Mouse (Mus musculus) heart, embryonic 15.5 days (tissue): ENCODE data around the gene Oaz1. TPM values are rescaled to one million over a fixed set of nuclear protein-coding genes. Genes with fewer than 3 reads are reported as not detected.
"Not testable (repeated sequence)": the region's sequence is repeated elsewhere in the genome, so short reads cannot be mapped to it uniquely, and the experiment has no call there.

ENCODE experiments used
- ATAC-seq: fragments of 200-750 bp; cut with Nextera tagmentation; replicated peaks from 2 replicates; pipeline ENCODE4 v1.8.0; 2017; ENCODE audit warnings: low read depth, moderate TSS enrichment; ENCODE audit not compliant: insufficient number of reproducible peaks, insufficient read depth, low FRiP score
- H3K27ac ChIP-seq: fragments of 300-500 bp; sonication (generic); 2 replicates; pipeline ENCODE4 v1.5.1; 2015; ENCODE audit warnings: mild to moderate bottlenecking, inconsistent platforms
- H3K27me3 ChIP-seq: fragments of 300-500 bp; sonication (generic); 2 replicates; pipeline ENCODE4 v1.6.1; 2015; ENCODE audit warnings: inconsistent platforms
- H3K36me3 ChIP-seq: fragments of 300-500 bp; sonication (generic); 2 replicates; pipeline ENCODE4 v1.6.1; 2015; ENCODE audit warnings: mild to moderate bottlenecking, inconsistent platforms
- H3K4me1 ChIP-seq: fragments of 300-500 bp; sonication (generic); replicated peaks from 2 replicates; pipeline ENCODE4 v1.6.1; 2015; ENCODE audit warnings: inconsistent platforms
- H3K4me2 ChIP-seq: fragments of 300-500 bp; sonication (generic); 2 replicates; pipeline ENCODE4 v1.6.1; 2015; ENCODE audit warnings: inconsistent platforms, mild to moderate bottlenecking, moderate library complexity
- H3K4me3 ChIP-seq: fragments of 300-500 bp; sonication (generic); 2 replicates; pipeline ENCODE4 v1.5.1; 2015; ENCODE audit warnings: mild to moderate bottlenecking, inconsistent platforms
- H3K9ac ChIP-seq: fragments of 300-500 bp; sonication (generic); 2 replicates; pipeline ENCODE4 v1.6.1; 2015; ENCODE audit warnings: mild to moderate bottlenecking, inconsistent platforms
- H3K9me3 ChIP-seq: fragments of 300-500 bp; sonication (generic); replicated peaks from 2 replicates; pipeline ENCODE4 v1.6.1; 2016; ENCODE audit warnings: inconsistent platforms
- WGBS: fragments of 180-500 bp; shearing (Covaris S2); methylation state at CpG from one replicate; pipeline ENCODE4 v1.1.7; 2015; ENCODE audit warnings: mixed read lengths; 5-methylcytosine and 5-hydroxymethylcytosine counted together
- polyA plus RNA-seq: library from polyadenylated mRNA; unstranded; fragments of >200 nt; fragmentation: Nextera tagmentation; extraction: Ambion mirVana; gene quantifications from 2 replicates; pipeline ENCODE4 v1.2.1, GENCODE M21; 2015

The Oaz1 gene
- polyA plus RNA-seq, 1 experiment from 2014 or later: 1,772 TPM

DNA sequence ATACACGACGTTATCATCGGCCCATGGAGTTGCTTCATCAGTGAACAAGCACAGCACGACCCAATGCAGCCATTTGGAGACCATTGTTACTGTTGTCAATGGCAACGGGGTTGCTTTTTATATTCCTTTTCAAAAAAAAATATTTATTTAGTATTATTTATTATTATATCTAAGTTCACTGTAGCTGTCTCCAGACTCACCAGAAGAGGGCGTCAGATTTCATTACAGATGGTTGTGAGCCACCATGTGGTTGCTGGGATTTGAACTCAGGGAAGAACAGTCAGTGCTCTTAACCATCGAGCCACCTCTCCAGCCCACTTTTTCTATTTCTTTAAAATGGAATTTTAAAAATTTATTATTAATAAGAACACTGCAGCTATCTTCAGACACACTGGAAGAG is 11.7 kb upstream of the Oaz1 start:
- Histone ChIP-seq H3K27ac (no peak overlapping the region), H3K36me3 (no peaks in the 10 kb centered on the region), H3K4me3 (no peak overlapping the region), H3K4me1 (peaks cover 14% of the 10 kb centered on the region), H3K9me3 (no peaks in the 10 kb centered on the region), H3K4me2 (no peak overlapping the region), H3K27me3 (0 out of 2 replicates have a peak, but pooled peaks cover 2% of the 10 kb centered on the region), H3K9ac (no peak overlapping the region)
- no peak for ATAC-seq
- WGBS: 61% methylated on average over 7 of the region's 7 CpGs

DNA sequence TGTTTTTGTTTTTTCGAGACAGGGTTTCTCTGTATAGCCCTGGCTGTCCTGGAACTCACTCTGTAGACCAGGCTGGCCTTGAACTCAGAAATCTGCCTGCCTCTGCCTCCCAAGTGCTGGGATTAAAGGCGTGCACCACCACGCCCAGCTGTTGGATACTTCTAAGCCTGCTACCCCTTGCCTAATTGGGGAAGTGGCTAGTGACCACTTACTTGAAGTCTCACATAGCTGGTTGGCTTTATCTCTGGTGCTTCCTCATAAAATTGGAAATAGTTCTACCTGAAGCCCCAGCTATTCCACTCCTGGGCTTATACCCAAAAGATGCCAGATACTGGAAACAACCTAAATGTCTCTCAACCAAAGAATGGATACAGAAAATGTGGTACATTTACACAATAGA is 10.2 kb upstream of the Oaz1 start:
- not testable (repeated sequence) for H3K27me3 ChIP-seq, H3K9ac ChIP-seq, H3K4me3 ChIP-seq, H3K36me3 ChIP-seq, H3K9me3 ChIP-seq, ATAC-seq, H3K4me2 ChIP-seq, H3K4me1 ChIP-seq, H3K27ac ChIP-seq
- WGBS: 83% methylated on average over 3 of the region's 3 CpGs

DNA sequence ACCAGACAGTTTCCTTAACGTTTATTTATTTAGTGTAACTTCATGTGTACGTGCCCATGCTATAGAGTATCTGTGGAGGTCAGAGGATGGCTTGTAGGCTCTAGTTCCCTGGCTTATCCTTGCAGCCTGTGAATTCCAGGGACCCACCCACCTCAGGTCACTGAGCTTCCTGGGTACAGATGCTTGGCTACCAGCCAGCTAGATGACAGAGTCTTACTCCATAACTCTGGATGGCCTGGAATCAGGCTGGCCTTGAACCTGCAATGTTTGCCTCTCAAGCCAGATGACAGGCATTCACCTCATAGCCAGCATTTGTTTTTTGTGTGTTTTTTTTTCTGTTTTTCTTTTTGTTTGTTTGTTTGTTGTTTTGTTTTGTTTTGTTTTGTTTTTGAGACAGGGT is 9.3 kb upstream of the Oaz1 start:
- no peak overlapping the region for H3K4me2 ChIP-seq
- no peaks in the 10 kb centered on the region for H3K27me3 ChIP-seq
- H3K4me3 ChIP-seq: no peak overlapping the region
- H3K9me3 ChIP-seq: no peaks in the 10 kb centered on the region
- 64% methylated on average over 2 of the region's 2 CpGs for WGBS
- H3K36me3 ChIP-seq: no peaks in the 10 kb centered on the region
- no peak overlapping the region for H3K9ac ChIP-seq
- peaks cover 6% of the 10 kb centered on the region for H3K4me1 ChIP-seq
- H3K27ac ChIP-seq: no peak overlapping the region
- ATAC-seq: no peak

DNA sequence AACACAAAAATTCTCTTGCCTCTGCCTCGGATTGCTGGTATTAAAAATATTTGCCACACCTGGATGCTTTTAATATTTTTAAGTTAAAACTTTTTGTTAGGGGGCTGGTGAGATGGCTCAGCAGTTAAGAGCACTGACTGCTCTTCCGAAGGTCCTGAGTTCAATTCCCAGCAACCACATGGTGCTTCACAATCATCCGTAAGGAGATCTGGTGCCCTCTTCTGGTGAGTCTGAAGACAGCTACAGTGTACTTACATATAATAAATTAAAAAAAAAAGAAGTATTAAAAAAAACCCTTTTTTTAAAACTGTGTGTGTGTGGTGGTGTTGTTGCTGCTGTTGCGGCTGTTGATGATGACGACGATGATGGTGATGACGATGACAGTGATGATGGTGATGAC is 8.5 kb upstream of the Oaz1 start:
- not testable (repeated sequence) for H3K27me3 ChIP-seq, H3K4me3 ChIP-seq, H3K9me3 ChIP-seq, H3K27ac ChIP-seq, H3K9ac ChIP-seq, H3K36me3 ChIP-seq, ATAC-seq, H3K4me2 ChIP-seq, H3K4me1 ChIP-seq
- 82% methylated on average over 7 of the region's 7 CpGs for WGBS

DNA sequence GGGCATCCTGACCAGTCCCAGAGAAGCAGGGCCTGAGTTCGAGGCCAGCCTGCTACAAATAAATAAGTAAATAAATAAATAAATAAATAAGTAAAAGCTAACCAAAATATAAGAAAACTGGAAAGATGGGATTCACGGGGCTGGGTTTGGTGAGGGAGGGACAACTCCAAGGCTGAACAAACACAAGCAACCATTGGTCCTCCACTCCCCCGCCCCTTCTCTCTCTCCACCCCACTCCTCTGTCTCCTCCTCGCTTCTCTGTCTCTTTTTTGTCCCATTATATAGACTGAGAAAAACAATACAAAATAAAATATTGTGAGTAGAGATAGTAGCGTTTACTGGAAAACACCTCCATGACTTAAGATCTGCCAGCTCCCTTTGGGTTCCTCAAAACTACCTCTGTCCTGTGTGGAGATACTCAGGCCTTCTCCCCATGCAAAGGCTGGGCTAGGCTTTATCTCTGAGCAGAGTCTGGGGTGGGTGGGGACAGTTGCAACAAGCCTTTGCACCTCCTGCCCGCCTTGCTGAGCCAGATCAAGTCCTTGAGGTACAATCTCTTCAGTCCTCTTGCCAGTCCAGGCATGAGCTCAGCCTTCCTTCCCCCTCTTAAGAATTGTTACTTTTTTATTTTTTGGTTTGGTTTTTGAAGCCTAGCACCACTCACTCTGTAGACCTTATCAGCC is 7.7 kb upstream of the Oaz1 start:
- H3K36me3 ChIP-seq: no peaks in the 10 kb centered on the region
- 56% methylated on average over 6 of the region's 6 CpGs for WGBS
- H3K27me3 ChIP-seq: no peaks in the 10 kb centered on the region
- no peak overlapping the region for H3K9ac ChIP-seq
- H3K4me1 ChIP-seq: no peaks in the 10 kb centered on the region
- ATAC-seq: no peak
- H3K4me3 ChIP-seq: no peak overlapping the region
- no peak overlapping the region for H3K4me2 ChIP-seq
- no peak overlapping the region for H3K27ac ChIP-seq
- H3K9me3 ChIP-seq: no peaks in the 10 kb centered on the region

DNA sequence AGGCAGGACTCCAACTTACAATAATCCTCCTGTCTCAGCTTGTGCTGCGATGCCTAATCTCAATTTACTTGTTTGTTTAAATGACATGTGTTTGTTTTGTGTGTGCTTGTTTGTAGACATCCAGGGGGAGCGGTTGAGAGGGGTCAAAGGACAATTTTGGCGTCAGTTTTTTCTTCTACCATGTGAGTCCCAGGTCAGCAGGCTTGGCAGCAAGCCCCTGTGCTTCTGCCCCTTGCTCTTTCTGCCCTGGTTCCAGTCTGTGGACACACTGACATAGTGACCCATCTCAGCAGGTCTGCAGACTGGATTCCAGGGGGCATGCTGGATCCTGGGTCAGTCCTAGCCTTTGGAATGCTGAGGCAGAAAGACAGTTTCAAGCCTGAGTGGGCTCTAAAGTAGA is 7.0 kb upstream of the Oaz1 start:
- ATAC-seq: no peak
- no peaks in the 10 kb centered on the region for H3K27me3 ChIP-seq
- no peaks in the 10 kb centered on the region for H3K4me1 ChIP-seq
- H3K9ac ChIP-seq: no peak overlapping the region
- no peak overlapping the region for H3K27ac ChIP-seq
- H3K4me2 ChIP-seq: no peak overlapping the region
- H3K4me3 ChIP-seq: no peak overlapping the region
- no peaks in the 10 kb centered on the region for H3K36me3 ChIP-seq
- no peaks in the 10 kb centered on the region for H3K9me3 ChIP-seq
- 41% methylated on average over 3 of the region's 3 CpGs for WGBS

DNA sequence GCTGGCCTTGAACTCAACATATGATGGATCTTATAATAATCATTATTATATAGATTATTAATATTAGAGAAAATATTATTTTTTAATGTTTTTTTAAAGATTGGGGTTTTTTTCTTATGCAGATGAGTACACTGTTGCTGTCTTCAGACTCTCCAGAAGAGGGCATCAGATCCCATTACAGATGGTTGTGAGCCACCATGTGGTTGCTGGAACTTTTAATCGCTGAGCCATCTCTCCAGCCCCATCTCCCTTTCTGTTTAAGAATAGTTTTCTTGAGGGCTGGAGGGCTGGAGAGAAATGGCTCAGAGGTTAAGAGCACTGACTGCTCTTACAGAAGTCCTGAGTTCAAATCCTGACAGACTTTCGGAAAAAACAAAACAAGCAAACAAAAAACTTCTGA is 4.5 kb upstream of the Oaz1 start:
- no peaks in the 10 kb centered on the region for H3K9me3 ChIP-seq
- no peaks in the 10 kb centered on the region for H3K36me3 ChIP-seq
- WGBS: 38% methylated on average over 2 of the region's 2 CpGs
- 0 out of 2 replicates have a peak, but pooled peaks cover 3% of the 10 kb centered on the region for H3K4me1 ChIP-seq
- no peak overlapping the region for H3K4me3 ChIP-seq
- H3K4me2 ChIP-seq: no peak overlapping the region
- no peak for ATAC-seq
- no peak overlapping the region for H3K27ac ChIP-seq
- H3K27me3 ChIP-seq: no peaks in the 10 kb centered on the region
- H3K9ac ChIP-seq: no peak overlapping the region

DNA sequence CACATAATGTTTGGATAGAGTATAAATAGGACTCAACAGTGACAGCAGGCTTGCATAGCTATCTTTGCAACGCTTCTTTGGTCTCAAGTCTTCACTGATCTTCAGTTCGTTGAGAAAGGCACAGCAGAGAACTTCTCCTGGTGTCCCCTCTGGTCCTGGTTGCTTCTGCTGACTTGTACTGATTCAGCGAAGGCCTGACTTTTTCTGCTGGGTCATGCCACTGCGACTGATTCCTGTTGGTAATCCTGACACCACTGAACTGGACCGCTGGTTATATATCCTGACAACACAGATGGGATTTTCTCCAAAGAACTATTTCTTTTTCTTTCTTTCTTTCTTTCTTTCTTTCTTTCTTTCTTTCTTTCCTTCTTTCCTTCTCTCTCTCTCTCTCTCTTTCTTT is 3.9 kb upstream of the Oaz1 start:
- 80% methylated on average over 5 of the region's 5 CpGs for WGBS
- H3K9ac ChIP-seq: no peak overlapping the region
- H3K4me2 ChIP-seq: no peak overlapping the region
- no peaks in the 10 kb centered on the region for H3K36me3 ChIP-seq
- peaks cover 5% of the 10 kb centered on the region for H3K4me1 ChIP-seq
- H3K27ac ChIP-seq: no peak overlapping the region
- no peak overlapping the region for H3K4me3 ChIP-seq
- ATAC-seq: no peak
- H3K9me3 ChIP-seq: no peaks in the 10 kb centered on the region
- no peaks in the 10 kb centered on the region for H3K27me3 ChIP-seq

DNA sequence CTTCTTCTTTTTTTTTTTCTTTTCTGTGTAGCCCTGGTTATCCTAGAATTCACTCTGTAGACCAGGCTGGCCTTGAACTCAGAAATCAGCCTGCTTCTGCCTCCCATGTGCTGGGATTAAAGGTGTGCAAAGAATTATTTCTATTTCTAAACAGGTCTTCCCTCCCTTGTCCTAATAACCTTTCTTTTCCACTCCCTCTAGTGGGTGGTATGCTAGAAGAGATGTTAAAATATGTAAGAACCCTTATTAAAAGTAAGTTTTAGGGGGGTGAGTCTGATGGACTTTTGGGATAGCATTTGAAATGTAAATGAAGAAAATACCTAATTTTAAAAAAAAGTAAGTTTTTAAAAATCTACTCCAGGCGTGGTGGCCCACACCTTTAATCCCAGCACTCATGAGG is 3.1 kb upstream of the Oaz1 start:
- 89% methylated on average over 1 of the region's 1 CpGs for WGBS

DNA sequence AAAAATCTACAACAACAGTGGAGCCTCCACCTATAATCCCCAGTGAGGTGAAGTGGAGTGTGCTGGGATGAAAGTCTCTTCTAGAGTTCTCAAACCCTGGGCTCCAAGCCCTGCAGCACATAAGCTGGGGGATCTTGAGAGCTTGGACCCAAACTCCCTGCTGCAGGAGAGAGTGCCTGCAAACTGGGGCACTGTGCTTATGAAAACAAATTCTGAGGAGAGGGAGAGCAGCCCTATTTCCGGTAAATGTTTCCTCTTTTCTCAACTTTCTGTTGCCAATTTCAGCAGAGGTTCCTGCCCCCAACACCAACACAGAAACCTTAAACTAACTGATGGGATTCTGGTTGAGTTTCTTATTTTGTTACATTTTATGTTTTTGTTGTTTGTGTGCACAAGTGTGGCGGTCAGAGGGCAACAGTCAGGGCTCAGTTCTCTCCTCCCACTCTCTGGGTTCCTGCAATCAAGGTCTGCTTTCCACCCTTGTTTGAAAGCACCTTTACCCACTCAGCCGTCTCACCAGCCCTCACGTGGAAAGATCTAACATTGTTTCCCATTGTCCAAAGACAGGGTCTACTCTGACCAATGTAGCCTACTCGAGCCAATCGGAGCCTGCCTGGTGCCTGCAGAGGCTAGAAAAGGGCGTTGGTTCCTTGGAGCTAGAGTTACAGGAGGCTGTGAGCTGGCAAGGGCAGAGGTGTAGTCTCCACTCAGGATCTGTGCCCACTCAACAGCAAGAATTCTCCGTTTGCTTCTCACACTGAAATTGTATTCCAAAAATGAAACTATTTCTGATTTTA is 2.4 kb upstream of the Oaz1 start:
- no peak for ATAC-seq
- Histone ChIP-seq H3K27ac (0 out of 2 replicates have a peak overlapping the region, but pooled peaks have one; percentile 18), H3K9ac (no peak overlapping the region), H3K9me3 (no peaks in the 10 kb centered on the region), H3K27me3 (no peaks in the 10 kb centered on the region), H3K4me1 (peaks cover 16% of the 10 kb centered on the region), H3K4me3 (no peak overlapping the region), H3K4me2 (no peak overlapping the region), H3K36me3 (peaks cover under 1% of the 10 kb centered on the region; the same call in 1 of the 2 replicates)
- 55% methylated on average over 8 of the region's 8 CpGs for WGBS

More for the DNA sequence above, 3.1 kb upstream of the Oaz1 start:
- no peaks in the 10 kb centered on the region for H3K36me3 ChIP-seq
- peaks cover 13% of the 10 kb centered on the region for H3K4me1 ChIP-seq
- H3K4me3 ChIP-seq: no peak overlapping the region
- H3K9ac ChIP-seq: no peak overlapping the region
- H3K9me3 ChIP-seq: no peaks in the 10 kb centered on the region
- H3K4me2 ChIP-seq: no peak overlapping the region
- H3K27ac ChIP-seq: 0 out of 2 replicates have a peak overlapping the region, but pooled peaks have one; percentile 18
- no peaks in the 10 kb centered on the region for H3K27me3 ChIP-seq
- no peak for ATAC-seq

DNA sequence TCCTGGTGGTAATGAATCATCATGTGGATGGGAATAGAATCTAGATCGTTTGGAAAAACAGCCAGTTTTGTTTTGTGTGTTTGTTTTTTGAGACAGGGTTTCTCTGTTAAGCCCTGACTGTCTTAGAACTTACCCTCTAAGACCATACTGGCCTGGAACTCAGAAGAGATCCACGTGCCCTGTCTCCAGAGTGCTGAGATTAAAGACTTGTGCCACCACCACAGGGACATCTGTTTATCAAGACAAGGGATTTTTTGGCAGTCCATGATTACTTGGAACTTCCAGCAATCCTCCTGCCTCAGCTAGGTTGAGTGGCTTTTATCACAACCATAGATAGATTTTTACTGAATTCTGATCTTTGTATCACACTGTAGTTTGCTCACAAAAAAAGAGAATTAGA is 1.6 kb upstream of the Oaz1 start:
- Histone ChIP-seq H3K4me1 (peaks cover 24% of the 10 kb centered on the region), H3K27ac (no peak overlapping the region), H3K4me2 (no peak overlapping the region), H3K27me3 (no peaks in the 10 kb centered on the region), H3K9ac (no peak overlapping the region), H3K36me3 (peaks cover 8% of the 10 kb centered on the region), H3K4me3 (no peak overlapping the region), H3K9me3 (no peaks in the 10 kb centered on the region)
- no peak for ATAC-seq
- WGBS: 66% methylated on average over 2 of the region's 2 CpGs
